Mouse (Mus musculus) MEL (cell line): ENCODE measurements around the gene Ier2. TPM values are rescaled to one million over a fixed set of nuclear protein-coding genes. Genes with fewer than 3 reads are reported as not detected.

ENCODE experiments used
- DNase-seq: peaks from one replicate; pipeline ENCODE4 v3.0.0; 2011; ENCODE audit warnings: low read depth, low spot score
- H3K27ac ChIP-seq: 2 replicates; pipeline ENCODE4 v1.5.1; 2012; ENCODE audit warnings: low read depth, mild to moderate bottlenecking, control low read depth, low read length, moderate library complexity; ENCODE audit not compliant: control insufficient read depth
- H3K27me3 ChIP-seq, 2 experiments: fragments of 150-350 bp in 1 of 2; sonication (generic) in 1 of 2; 2 replicates each; pipeline ENCODE4 v1.6.1; 2012; ENCODE audit warnings: low read length in 2 of 2, mild to moderate bottlenecking in 2 of 2, improper control_type of control experiment in 1 of 2, moderate library complexity in 1 of 2; ENCODE audit not compliant: insufficient read depth in 2 of 2, control insufficient read depth in 1 of 2
- H3K36me3 ChIP-seq, 2 experiments: 2 replicates each; pipeline ENCODE4 v1.6.1; 2012 to 2014; ENCODE audit warnings: low read length in 2 of 2, improper control_type of control experiment in 1 of 2, inconsistent platforms in 1 of 2, mild to moderate bottlenecking in 1 of 2; ENCODE audit not compliant: insufficient read depth in 2 of 2, control insufficient read depth in 1 of 2
- H3K4me1 ChIP-seq, 2 experiments: fragments of 150-350 bp in 1 of 2; sonication (generic) in 1 of 2; 2 replicates each; pipeline ENCODE4 v1.6.1; 2012; ENCODE audit warnings: low read length in 2 of 2, improper control_type of control experiment in 1 of 2, mild to moderate bottlenecking in 1 of 2; ENCODE audit not compliant: insufficient read depth in 2 of 2, control insufficient read depth in 1 of 2
- H3K4me3 ChIP-seq, 2 experiments: fragments of 150-350 bp in 1 of 2; sonication (generic) in 1 of 2; 2 replicates each; pipeline ENCODE4 v1.5.1; 2012; ENCODE audit warnings: low read depth in 2 of 2, low read length in 2 of 2, mild to moderate bottlenecking in 2 of 2, moderate library complexity in 2 of 2, control low read depth in 1 of 2, improper control_type of control experiment in 1 of 2; ENCODE audit not compliant: control insufficient read depth in 1 of 2, insufficient read depth in 1 of 2
- H3K79me2 ChIP-seq: 2 replicates; pipeline ENCODE4 v1.6.1; 2012; ENCODE audit warnings: mild to moderate bottlenecking, low read length, moderate library complexity; ENCODE audit not compliant: control insufficient read depth, poor library complexity, insufficient read depth
- H3K9ac ChIP-seq: 2 replicates; pipeline ENCODE4 v1.6.1; 2012; ENCODE audit warnings: low read depth, mild to moderate bottlenecking, control low read depth, low read length, moderate library complexity; ENCODE audit not compliant: control insufficient read depth, poor library complexity, severe bottlenecking
- H3K9me3 ChIP-seq: fragments of 150-350 bp; sonication (generic); replicated peaks from 2 replicates; pipeline ENCODE4 v1.6.1; 2012; ENCODE audit warnings: mild to moderate bottlenecking, low read length, improper control_type of control experiment, moderate library complexity; ENCODE audit not compliant: insufficient read depth
- CHD2 ChIP-seq: IDR thresholded peaks from 2 replicates; pipeline ENCODE4 v1.6.1; 2011; ENCODE audit warnings: low read length, improper control_type of control experiment
- CTCF ChIP-seq, 3 experiments: IDR thresholded peaks in 2 of 3; conservative IDR thresholded peaks in 1 of 3; 2 replicates each; pipeline ENCODE4 v1.5.1; 2011 to 2012; ENCODE audit warnings: low read length in 3 of 3, low read depth in 2 of 3, mild to moderate bottlenecking in 2 of 3, improper control_type of control experiment in 1 of 3, inconsistent platforms in 1 of 3, mixed read lengths in 1 of 3, moderate library complexity in 1 of 3; ENCODE audit not compliant: control insufficient read depth in 1 of 3, insufficient read depth in 1 of 3, poor library complexity in 1 of 3, severe bottlenecking in 1 of 3
- ELF1 ChIP-seq: IDR thresholded peaks from 2 replicates; pipeline ENCODE4 v1.6.1; 2014; ENCODE audit warnings: low read depth, mild to moderate bottlenecking, inconsistent platforms, low read length, improper control_type of control experiment, moderate library complexity
- EP300 ChIP-seq, 2 experiments: IDR thresholded peaks; 2 replicates each; pipeline ENCODE4 v1.6.1; 2011; ENCODE audit warnings: improper control_type of control experiment in 2 of 2, low read length in 2 of 2, low read depth in 1 of 2, mild to moderate bottlenecking in 1 of 2
- ETS1 ChIP-seq: IDR thresholded peaks from 2 replicates; pipeline ENCODE4 v1.6.1; 2012; ENCODE audit warnings: low read depth, mild to moderate bottlenecking, inconsistent platforms, low read length, improper control_type of control experiment, moderate library complexity
- GATA1 ChIP-seq: IDR thresholded peaks from 2 replicates; pipeline ENCODE4 v1.6.1; 2011; ENCODE audit warnings: low read depth, low read length, improper control_type of control experiment
- HCFC1 ChIP-seq: IDR thresholded peaks from 2 replicates; pipeline ENCODE4 v1.6.1; 2012; ENCODE audit warnings: low read depth, mild to moderate bottlenecking, inconsistent platforms, low read length, improper control_type of control experiment, moderate library complexity
- JUND ChIP-seq: IDR thresholded peaks from 2 replicates; pipeline ENCODE4 v1.6.1; 2011; ENCODE audit warnings: low read depth, mild to moderate bottlenecking, improper control_type of control experiment, low read length
- MAFK ChIP-seq: IDR thresholded peaks from 2 replicates; pipeline ENCODE4 v1.6.1; 2011; ENCODE audit warnings: low read depth, mild to moderate bottlenecking, low read length, improper control_type of control experiment, borderline replicate concordance
- MAX ChIP-seq: IDR thresholded peaks from 2 replicates; pipeline ENCODE4 v1.6.1; 2011; ENCODE audit warnings: low read length, improper control_type of control experiment
- MAZ ChIP-seq: IDR thresholded peaks from 2 replicates; pipeline ENCODE4 v1.6.1; 2012; ENCODE audit warnings: low read depth, mild to moderate bottlenecking, inconsistent platforms, low read length, improper control_type of control experiment
- MEF2A ChIP-seq: IDR thresholded peaks from 2 replicates; pipeline ENCODE4 v1.6.1; 2014; ENCODE audit warnings: low read depth, mild to moderate bottlenecking, inconsistent platforms, low read length, improper control_type of control experiment; ENCODE audit not compliant: poor library complexity, insufficient replicate concordance, severe bottlenecking; ENCODE audit errors: extremely low read depth
- MXI1 ChIP-seq: IDR thresholded peaks from 2 replicates; pipeline ENCODE4 v1.6.1; 2011; ENCODE audit warnings: mild to moderate bottlenecking, low read depth, low read length, improper control_type of control experiment
- MYC ChIP-seq: IDR thresholded peaks from 2 replicates; pipeline ENCODE4 v1.6.1; 2011; ENCODE audit warnings: low read depth, mild to moderate bottlenecking, low read length, improper control_type of control experiment, moderate library complexity
- POLR2A ChIP-seq, 2 experiments: IDR thresholded peaks; 2 replicates each; pipeline ENCODE4 v1.6.1; 2011 to 2012; ENCODE audit warnings: low read length in 2 of 2, mild to moderate bottlenecking in 2 of 2, control low read depth in 1 of 2, improper control_type of control experiment in 1 of 2, low read depth in 1 of 2, moderate library complexity in 1 of 2; ENCODE audit not compliant: control insufficient read depth in 1 of 2, insufficient read depth in 1 of 2, poor library complexity in 1 of 2
- RAD21 ChIP-seq: IDR thresholded peaks from 2 replicates; pipeline ENCODE4 v1.6.1; 2011; ENCODE audit warnings: mild to moderate bottlenecking, low read depth, low read length, improper control_type of control experiment
- RCOR1 ChIP-seq: IDR thresholded peaks from 2 replicates; pipeline ENCODE4 v1.6.1; 2012; ENCODE audit warnings: low read depth, mild to moderate bottlenecking, inconsistent platforms, low read length, improper control_type of control experiment
- SIN3A ChIP-seq: IDR thresholded peaks from 2 replicates; pipeline ENCODE4 v1.6.1; 2012; ENCODE audit warnings: low read length, improper control_type of control experiment, inconsistent platforms
- SMC3 ChIP-seq: IDR thresholded peaks from 2 replicates; pipeline ENCODE4 v1.6.1; 2011; ENCODE audit warnings: low read depth, low read length, improper control_type of control experiment
- TAL1 ChIP-seq: IDR thresholded peaks from 2 replicates; pipeline ENCODE4 v1.6.1; 2012; ENCODE audit warnings: mild to moderate bottlenecking, inconsistent platforms, low read length, moderate library complexity, mixed read lengths
- TBP ChIP-seq: IDR thresholded peaks from 2 replicates; pipeline ENCODE4 v1.8.0; 2011; ENCODE audit warnings: low read depth, low read length, improper control_type of control experiment
- TCF12 ChIP-seq: IDR thresholded peaks from 2 replicates; pipeline ENCODE4 v1.6.1; 2014; ENCODE audit warnings: low read depth, mild to moderate bottlenecking, inconsistent platforms, low read length, improper control_type of control experiment, moderate library complexity
- UBTF ChIP-seq: IDR thresholded peaks from 2 replicates; pipeline ENCODE4 v1.6.1; 2012; ENCODE audit warnings: low read depth, mild to moderate bottlenecking, inconsistent platforms, low read length, improper control_type of control experiment, moderate library complexity, borderline replicate concordance; ENCODE audit not compliant: insufficient read depth
- USF1 ChIP-seq: IDR thresholded peaks from 2 replicates; pipeline ENCODE4 v1.6.1; 2014; ENCODE audit warnings: low read depth, mild to moderate bottlenecking, inconsistent platforms, low read length, improper control_type of control experiment, moderate library complexity
- ZC3H11A ChIP-seq: IDR thresholded peaks from 2 replicates; pipeline ENCODE4 v1.6.1; 2012; ENCODE audit warnings: low read depth, mild to moderate bottlenecking, inconsistent platforms, low read length, improper control_type of control experiment
- ZMIZ1 ChIP-seq: IDR thresholded peaks from 2 replicates; pipeline ENCODE4 v1.6.1; 2012; ENCODE audit warnings: low read depth, mild to moderate bottlenecking, inconsistent platforms, low read length, improper control_type of control experiment, moderate library complexity
- ZNF384 ChIP-seq: IDR thresholded peaks from 2 replicates; pipeline ENCODE4 v1.6.1; 2012; ENCODE audit warnings: low read depth, mild to moderate bottlenecking, inconsistent platforms, low read length, improper control_type of control experiment
- polyA plus RNA-seq, 2 experiments: library from polyadenylated mRNA; stranded (reverse) in 1 of 2; unstranded in 1 of 2; fragments of >175 nt in 1 of 2; fragments of >200 nt in 1 of 2; gene quantifications; 2 replicates each; pipeline versions ENCODE4 v1.2.1 to v1.2.4; 2012; ENCODE audit warnings: low replicate concordance in 2 of 2, low read depth in 1 of 2; ENCODE audit not compliant: insufficient read length in 2 of 2, insufficient read depth in 1 of 2, missing spikeins in 1 of 2
- total RNA-seq: library from RNA; depleted of rRNA; stranded (reverse); fragments of 300-350 nt; gene quantifications from 2 replicates; pipeline ENCODE4 v1.2.3, GENCODE M21; 2012

Ier2 gene
- total and polyA plus RNA-seq, 3 experiments: 22.5 to 258 (median 37.7) TPM

- TF ChIP-seq POLR2A (IDR thresholded peaks at IDR 0.05; ENCODE audit: control insufficient read depth in 1 of 2, insufficient read depth in 1 of 2, low read depth in 1 of 2, low read length in 2 of 2, poor library complexity in 1 of 2) (no peak), ZC3H11A (no peak), ETS1 (no peak)
Observed at GRCm38 (mm10) chr8:84658951-84659350, 3.7 kb downstream of the Ier2 start (continued).

- H3K4me1 ChIP-seq: peaks cover 5 to 30% of the 10 kb centered on the region in 2 experiments
- peak overlapping the region; percentile 61 for H3K9ac ChIP-seq
- H3K79me2 ChIP-seq: peaks cover 24% of the 10 kb centered on the region
- TF ChIP-seq ETS1 (no peak), MYC (no peak), RAD21 (no peak), MAFK (no peak), CHD2 (no peak), JUND (no peak), MEF2A (no peak), ZNF384 (no peak), ZC3H11A (no peak), EP300 (IDR thresholded peaks at IDR 0.05; ENCODE audit: low read depth in 1 of 2, low read length in 2 of 2) (no peak), SMC3 (no peak), ZMIZ1 (no peak), USF1 (no peak), MAZ (no peak), HCFC1 (no peak), TAL1 (no peak), MXI1 (no peak), TBP (no peak), ELF1 (no peak)
- peak overlapping the region; percentile 88 for H3K27ac ChIP-seq
- H3K9me3 ChIP-seq: no peaks in the 10 kb centered on the region
- no peak for DNase-seq
- peak overlapping the region in 1 of 2 experiments; percentile 9; a peak in 1 of 4 replicates for H3K4me3 ChIP-seq
- H3K27me3 ChIP-seq: no peaks in the 10 kb centered on the region
- peaks cover 0 to 22% of the 10 kb centered on the region in 2 experiments; a peak in 2 of 4 replicates for H3K36me3 ChIP-seq
Observed at GRCm38 (mm10) chr8:84657680-84658079, 5.0 kb downstream of the Ier2 start.

- Histone ChIP-seq H3K4me3 (peak overlapping the region; percentile 51 to 71), H3K9me3 (no peaks in the 10 kb centered on the region), H3K36me3 (peaks cover 0 to 22% of the 10 kb centered on the region in 2 experiments; a peak in 2 of 4 replicates), H3K79me2 (peaks cover 20% of the 10 kb centered on the region), H3K27me3 (no peaks in the 10 kb centered on the region), H3K9ac (peak overlapping the region; percentile 61), H3K4me1 (peaks cover 5 to 30% of the 10 kb centered on the region in 2 experiments), H3K27ac (peak overlapping the region; percentile 88)
- DNase-seq: peak; percentile 54
- TF ChIP-seq TBP (no peak), ZMIZ1 (peak; percentile 63), GATA1 (peak; percentile 94), ZNF384 (peak; percentile 35; the same call in 1 of the 2 replicates), RCOR1 (peak; percentile 60), MAX (peak; percentile 35; the same call in 1 of the 2 replicates), EP300 (IDR thresholded peaks at IDR 0.05; ENCODE audit: low read depth in 1 of 2, low read length in 2 of 2) (peak; percentile 46 to 73; a peak in 3 of 4 replicates), MXI1 (peak; percentile 75), JUND (no peak), CTCF (IDR thresholded peaks at IDR 0.05 in 2 of 3, conservative IDR thresholded peaks at IDR 0.05 in 1 of 3; ENCODE audit: control insufficient read depth in 1 of 3, insufficient read depth in 1 of 3, low read depth in 2 of 3, low read length in 3 of 3, poor library complexity in 1 of 3, severe bottlenecking in 1 of 3) (no peak), SIN3A (peak; percentile 78), ETS1 (peak; percentile 85), UBTF (no peak), TCF12 (peak; percentile 73), TAL1 (0 out of 2 replicates have a peak, but pooled peaks have one; percentile 15), CHD2 (no peak), MAFK (no peak), MAZ (peak; percentile 39), HCFC1 (peak; percentile 34; the same call in 1 of the 2 replicates), MYC (0 out of 2 replicates have a peak, but pooled peaks have one; percentile 39)
Observed at GRCm38 (mm10) chr8:84657203-84657602, 5.4 kb downstream of the Ier2 start.
